In the genomic region with DNA sequence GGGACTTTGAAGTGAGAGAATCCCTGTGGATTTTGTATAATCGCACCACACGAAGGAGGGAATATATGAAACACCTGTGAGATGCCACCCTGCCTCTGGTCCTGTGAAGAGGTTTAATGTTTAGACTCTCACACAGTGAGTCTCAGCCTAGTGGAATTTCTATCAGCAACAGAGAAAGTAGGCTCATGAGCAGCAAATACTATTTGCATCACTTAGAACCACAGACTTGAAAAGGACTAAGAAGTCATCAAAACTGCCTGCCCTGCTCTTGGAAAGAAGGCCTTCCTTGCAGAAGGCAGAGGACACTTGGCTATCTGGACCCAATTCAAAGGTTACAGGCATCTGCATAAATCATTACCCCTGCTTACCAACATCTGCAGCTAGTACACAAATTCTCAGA, we compare ENCODE assay signal across 12 mouse cellular contexts.
DNase-seq lines count a peak whose midpoint lies in the region; ATAC-seq and TF ChIP-seq lines count a peak whose summit lies in the region.
"Had no signal": no experiment of that assay in that cellular context is flagged by ENCODE, and none has a peak within 500 bp of the region (broad histone marks: within the 10 kb centered on the region; RNA-seq: fewer than 3 reads in every experiment).

No protein-coding gene starts in this region.

- no peak for TF ChIP-seq CTCF in hindbrain, postnatal 0 days (IDR thresholded peaks at IDR 0.05; ENCODE audit: low read depth)

- no peak for ATAC-seq in heart, embryonic 13.5 days (ENCODE audit: extremely low read depth, insufficient number of reproducible peaks, low FRiP score, low TSS enrichment)
- ATAC-seq in forebrain, embryonic 11.5 days (replicated peaks; ENCODE audit: low FRiP score) = 0 out of 2 replicates have a peak, but pooled peaks have one; percentile 3
- ATAC-seq in hindbrain, postnatal 0 days = peak; percentile 32; the same call in 1 of the 2 replicates
- peak; percentile 39; the same call in 1 of the 2 replicates for ATAC-seq in neural tube, embryonic 14.5 days (ENCODE audit: low read depth)
- no peak for ATAC-seq in inflammation-experienced regulatory T-cells, adult 6 months

- no peak overlapping the region for H3K9ac ChIP-seq in heart, embryonic 13.5 days
- H3K9ac ChIP-seq in forebrain, embryonic 11.5 days (ENCODE audit: low read length) = no peak overlapping the region
- 0 out of 2 replicates have a peak overlapping the region, but pooled peaks have one; percentile 5 for H3K9ac ChIP-seq in hindbrain, postnatal 0 days (replicated peaks; ENCODE audit: low read length)
- no peak overlapping the region for H3K9ac ChIP-seq in neural tube, embryonic 14.5 days (replicated peaks; ENCODE audit: low read depth, low read length)
- H3K9ac ChIP-seq: limb, embryonic 15.5 days; lung, embryonic 15.5 days had no signal

- H3K9me3 ChIP-seq in heart, embryonic 13.5 days = no peaks in the 10 kb centered on the region
- no peaks in the 10 kb centered on the region for H3K9me3 ChIP-seq in forebrain, embryonic 11.5 days (ENCODE audit: control insufficient read depth, low read length)
- no peaks in the 10 kb centered on the region for H3K9me3 ChIP-seq in hindbrain, postnatal 0 days (ENCODE audit: low read length)
- no peaks in the 10 kb centered on the region for H3K9me3 ChIP-seq in neural tube, embryonic 14.5 days (ENCODE audit: control insufficient read depth, low read length)
- H3K9me3 ChIP-seq: G1E; limb, embryonic 15.5 days; lung, embryonic 15.5 days had no signal

- DNase-seq in heart, adult 18-20 months = no peak
- DNase-seq in forebrain, embryonic 11.5 days (ENCODE audit: low spot score) = no peak
- peak; percentile 10 for DNase-seq in hindbrain, postnatal 0 days (ENCODE audit: low spot score)
- no peak for DNase-seq in spleen, adult 18-20 months
- DNase-seq in ovary, postnatal 36 days (ENCODE audit: low spot score) = no peak
- DNase-seq: thymus, adult 18-20 months had no signal

- no peaks in the 10 kb centered on the region for H3K36me3 ChIP-seq in heart, embryonic 13.5 days
- H3K36me3 ChIP-seq in forebrain, embryonic 11.5 days (ENCODE audit: control insufficient read depth, insufficient read depth, low read length) = no peaks in the 10 kb centered on the region
- no peaks in the 10 kb centered on the region for H3K36me3 ChIP-seq in hindbrain, postnatal 0 days (ENCODE audit: insufficient read depth, low read length)
- H3K36me3 ChIP-seq in neural tube, embryonic 14.5 days (ENCODE audit: control insufficient read depth, insufficient read depth, low read length) = no peaks in the 10 kb centered on the region
- H3K36me3 ChIP-seq: G1E; limb, embryonic 15.5 days; lung, embryonic 15.5 days had no signal

- H3K27me3 ChIP-seq in heart, embryonic 13.5 days (replicated peaks) = no peaks in the 10 kb centered on the region
- no peaks in the 10 kb centered on the region for H3K27me3 ChIP-seq in forebrain, embryonic 11.5 days (ENCODE audit: control insufficient read depth, insufficient read depth, low read length)
- H3K27me3 ChIP-seq in hindbrain, postnatal 0 days (ENCODE audit: insufficient read depth, low read length) = no peaks in the 10 kb centered on the region
- no peaks in the 10 kb centered on the region for H3K27me3 ChIP-seq in neural tube, embryonic 14.5 days (ENCODE audit: control insufficient read depth, insufficient read depth, low read length)
- H3K27me3 ChIP-seq: limb, embryonic 15.5 days; lung, embryonic 15.5 days had no signal

- H3K4me2 ChIP-seq in heart, embryonic 13.5 days = no peak overlapping the region
- H3K4me2 ChIP-seq in forebrain, embryonic 11.5 days (ENCODE audit: low read depth, low read length, severe bottlenecking) = no peak overlapping the region
- no peak overlapping the region for H3K4me2 ChIP-seq in hindbrain, postnatal 0 days (ENCODE audit: low read depth, low read length)
- H3K4me2 ChIP-seq in neural tube, embryonic 14.5 days (ENCODE audit: low read depth, low read length) = no peak overlapping the region
- H3K4me2 ChIP-seq: limb, embryonic 15.5 days; lung, embryonic 15.5 days had no signal

- H3K4me1 ChIP-seq in heart, embryonic 13.5 days = peaks cover 13% of the 10 kb centered on the region
- H3K4me1 ChIP-seq in forebrain, embryonic 11.5 days (replicated peaks; ENCODE audit: control insufficient read depth, insufficient read depth, low read length) = peaks cover 7% of the 10 kb centered on the region; the same call in 1 of the 2 replicates
- H3K4me1 ChIP-seq in hindbrain, postnatal 0 days (ENCODE audit: insufficient read depth, low read length) = 0 out of 2 replicates have a peak, but pooled peaks cover 11% of the 10 kb centered on the region
- H3K4me1 ChIP-seq in neural tube, embryonic 14.5 days (ENCODE audit: control insufficient read depth, insufficient read depth, low read length) = no peaks in the 10 kb centered on the region; the same call in 1 of the 2 replicates

- no peak overlapping the region for H3K4me3 ChIP-seq in heart, embryonic 13.5 days
- no peak overlapping the region for H3K4me3 ChIP-seq in forebrain, embryonic 11.5 days (ENCODE audit: low read depth, low read length)
- H3K4me3 ChIP-seq in hindbrain, postnatal 0 days (ENCODE audit: low read length) = no peak overlapping the region
- H3K4me3 ChIP-seq in neural tube, embryonic 14.5 days (ENCODE audit: low read depth, low read length) = no peak overlapping the region
- H3K4me3 ChIP-seq: limb, embryonic 15.5 days; lung, embryonic 15.5 days had no signal

- WGBS in heart, embryonic 13.5 days = 80% methylated on average over 2 of the region's 2 CpGs
- WGBS in forebrain, embryonic 11.5 days = 61% methylated on average over 2 of the region's 2 CpGs
- 36% methylated on average over 2 of the region's 2 CpGs for WGBS in hindbrain, postnatal 0 days
- 44% methylated on average over 2 of the region's 2 CpGs for WGBS in neural tube, embryonic 14.5 days

- 0 out of 2 replicates have a peak overlapping the region, but pooled peaks have one; percentile 15 for H3K27ac ChIP-seq in heart, embryonic 13.5 days (replicated peaks)
- no peak overlapping the region for H3K27ac ChIP-seq in forebrain, embryonic 11.5 days (ENCODE audit: low read depth, low read length)
- peak overlapping the region; percentile 8; the same call in 1 of the 2 replicates for H3K27ac ChIP-seq in hindbrain, postnatal 0 days
- H3K27ac ChIP-seq in neural tube, embryonic 14.5 days (ENCODE audit: low read depth, low read length) = no peak overlapping the region; the same call in 1 of the 2 replicates
- H3K27ac ChIP-seq: limb, embryonic 15.5 days; lung, embryonic 15.5 days had no signal

Comparison
In these comparisons a context has a peak if more than half of its experiments do, and no peak if none do; other contexts are left out.
1. ATAC-seq: peak in forebrain, embryonic 11.5 days (single experiment), hindbrain, postnatal 0 days (single experiment) and neural tube, embryonic 14.5 days (single experiment); none in heart, embryonic 13.5 days (single experiment) and inflammation-experienced regulatory T-cells, adult 6 months (single experiment).
2. H3K27ac ChIP-seq: peak in heart, embryonic 13.5 days (single experiment) and hindbrain, postnatal 0 days (single experiment); none in forebrain, embryonic 11.5 days (single experiment) and neural tube, embryonic 14.5 days (single experiment).